Mouse (Mus musculus): Measurements from ENCODE around the gene Clpp.

Gene Clpp

GRCm38 (mm10) chr17:57029691-57030090, 39.6 kb downstream of the Clpp start:
- DNase-seq (ENCODE audit: low read depth in 1 of 2, low spot score in 2 of 2): no peak

DNA sequence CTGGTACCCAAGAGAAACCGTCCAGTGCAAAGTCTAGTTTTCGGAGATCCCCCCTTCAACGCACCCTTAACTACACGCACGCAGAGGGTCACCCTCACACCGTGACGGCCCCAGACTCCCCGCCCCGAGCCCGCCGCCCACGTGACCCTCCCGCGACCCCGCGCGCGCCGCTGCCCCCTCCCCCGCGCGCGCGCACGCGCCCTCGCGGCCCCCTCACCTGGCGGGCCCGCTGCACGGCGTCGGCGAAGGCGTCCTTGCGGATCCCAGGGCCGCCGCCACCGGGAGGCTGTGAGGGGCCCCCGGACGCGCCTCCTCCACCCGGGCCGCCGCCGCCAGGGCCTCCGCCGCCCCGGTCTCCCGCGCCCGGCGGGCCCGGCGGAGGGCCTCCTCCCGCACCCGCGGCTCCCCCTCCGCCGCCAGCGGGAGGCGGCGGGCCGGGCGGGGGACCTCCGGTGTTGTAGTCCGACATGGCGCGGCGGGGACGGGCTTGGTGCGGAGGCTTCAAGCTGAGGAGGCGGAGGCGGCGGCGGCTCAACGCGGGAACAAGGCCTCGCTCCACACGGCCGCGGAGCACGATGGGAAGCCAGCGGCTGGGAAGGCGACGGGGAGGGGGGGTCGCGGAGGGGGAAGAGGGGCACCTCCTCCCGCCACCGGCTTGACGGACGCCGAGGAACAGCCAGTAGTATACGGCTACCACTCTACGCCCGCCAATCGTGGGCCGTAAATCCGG, 41.0 kb downstream of the Clpp start, which contains the start of gene Khsrp:
Gene Khsrp, minus strand, starts transcription at position 592 of the 730 bp plus-strand sequence.
- no peak for DNase-seq (ENCODE audit: low read depth in 1 of 2, low spot score in 2 of 2)

DNA sequence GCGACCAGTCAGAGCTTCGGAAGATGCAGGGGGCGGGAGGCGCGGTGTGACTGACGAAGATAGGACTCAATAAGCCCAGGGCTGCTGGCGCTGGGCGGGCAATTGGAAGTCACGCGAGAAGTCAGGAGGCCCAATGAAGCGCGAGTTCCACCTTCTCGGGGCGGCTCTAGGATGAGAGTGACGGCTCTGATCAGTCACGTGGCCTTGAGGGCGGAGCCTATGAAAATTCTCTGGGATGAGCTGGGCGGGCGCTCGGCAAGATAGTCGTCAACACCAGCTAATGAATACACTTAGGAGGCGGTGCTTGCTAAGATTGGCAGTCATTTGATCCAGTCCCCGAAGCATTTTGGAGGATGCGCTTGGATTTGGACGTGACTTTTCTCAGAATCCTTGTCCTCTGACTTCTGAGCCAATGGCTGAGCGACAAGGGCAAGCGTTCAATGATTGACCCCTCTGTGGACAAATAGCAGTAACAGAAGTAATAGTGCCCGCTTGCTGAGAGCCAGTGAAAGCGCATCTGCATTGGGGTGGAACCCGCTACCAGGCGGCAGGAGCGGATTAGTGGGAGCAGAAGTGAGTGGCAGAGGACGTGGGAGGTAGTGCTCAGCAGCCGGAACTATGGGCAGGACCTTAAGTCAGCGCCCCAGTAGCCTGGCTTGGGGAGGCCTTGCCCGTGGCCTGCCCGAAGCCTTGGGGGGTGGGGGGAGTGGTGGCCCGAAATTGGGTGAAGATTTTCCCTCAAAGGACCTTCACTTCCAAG, 41.7 kb downstream of the Clpp start:
- DNase-seq (ENCODE audit: low read depth in 1 of 2, low spot score in 2 of 2): peak; percentile 99 to 100

- DNase-seq (ENCODE audit: low read depth in 1 of 2, low spot score in 2 of 2): no peak
These were observed 42.7 kb downstream of the Clpp start for GRCm38 (mm10) chr17:57032854-57033253.

DNA sequence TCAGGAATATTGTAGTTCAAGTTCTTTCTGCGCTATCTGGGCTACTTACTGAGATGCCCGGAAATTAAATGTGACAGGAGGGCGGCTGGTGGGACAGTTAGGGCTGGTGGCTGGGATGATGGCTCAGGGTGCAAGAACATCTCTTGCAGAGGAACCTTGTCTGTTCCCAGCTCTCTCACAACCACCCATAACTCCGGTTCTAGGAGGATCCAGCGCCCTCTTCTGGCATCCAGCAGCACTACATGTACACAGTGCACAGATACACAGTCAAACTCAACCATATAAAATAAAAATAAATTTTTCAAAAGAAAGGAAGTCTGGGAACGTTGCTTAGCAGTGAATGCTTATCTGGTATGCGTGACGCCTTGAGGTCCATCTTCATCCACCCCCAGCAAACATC, 48.9 kb downstream of the Clpp start:
- no peak for DNase-seq (ENCODE audit: low read depth in 1 of 2, low spot score in 2 of 2)

- no peak for DNase-seq (ENCODE audit: low read depth in 1 of 2, low spot score in 2 of 2)
These were observed 51.4 kb downstream of the Clpp start, which contains the start of gene Slc25a41 for GRCm38 (mm10) chr17:57041554-57041953. Gene Slc25a41, minus strand, starts transcription at chr17:57041654.

All from monocyte, adult 2 months (primary cell).